7 mouse cellular contexts compared by ENCODE assay signal in genomic region chr14:55014591-55014990, GRCm38 (mm10). TPM values are rescaled to one million over a fixed set of nuclear protein-coding genes. Genes with fewer than 3 reads are reported as not detected.
DNase-seq lines count a peak whose midpoint lies in the region; ATAC-seq lines count a peak whose summit lies in the region.

No protein-coding gene starts in this region.

- WGBS in lung, embryonic 16.5 days = under 1% methylated on average over 27 of the region's 27 CpGs
- WGBS in embryonic facial prominence, embryonic 10.5 days = under 1% methylated on average over 27 of the region's 27 CpGs
- under 1% methylated on average over 27 of the region's 27 CpGs for whole genome bisulfite sequencing in hindbrain, embryonic 13.5 days
- under 1% methylated on average over 27 of the region's 27 CpGs for WGBS in liver, embryonic 15.5 days (ENCODE audit: insufficient replicate concordance)
- WGBS in stomach, embryonic 16.5 days = under 1% methylated on average over 27 of the region's 27 CpGs

- peaks cover 10% of the 10 kb centered on the region for H3K36me3 ChIP-seq in lung, embryonic 16.5 days (ENCODE audit: control insufficient read depth, insufficient read depth, low read length)
- H3K36me3 ChIP-seq in embryonic facial prominence, embryonic 10.5 days (replicated peaks) = peaks cover 27% of the 10 kb centered on the region
- peaks cover 18% of the 10 kb centered on the region for H3K36me3 ChIP-seq in hindbrain, embryonic 13.5 days
- peaks cover 18% of the 10 kb centered on the region for H3K36me3 ChIP-seq in liver, embryonic 15.5 days (replicated peaks)
- peaks cover 4% of the 10 kb centered on the region; the same call in 1 of the 2 replicates for H3K36me3 ChIP-seq in stomach, embryonic 16.5 days (ENCODE audit: control insufficient read depth, insufficient read depth, low read length)

- H3K9me3 ChIP-seq in lung, embryonic 16.5 days (ENCODE audit: control insufficient read depth, low read length) = no peaks in the 10 kb centered on the region
- no peaks in the 10 kb centered on the region for H3K9me3 ChIP-seq in embryonic facial prominence, embryonic 10.5 days
- no peaks in the 10 kb centered on the region for H3K9me3 ChIP-seq in hindbrain, embryonic 13.5 days
- no peaks in the 10 kb centered on the region for H3K9me3 ChIP-seq in liver, embryonic 15.5 days (replicated peaks)
- no peaks in the 10 kb centered on the region for H3K9me3 ChIP-seq in stomach, embryonic 16.5 days (replicated peaks; ENCODE audit: control insufficient read depth, low read length)

- DNase-seq in lung, adult 18-20 months = no peak
- DNase-seq in embryonic facial prominence, embryonic 10.5 days (ENCODE audit: low spot score) = no peak
- DNase-seq in cerebellum, adult 11-12 months = no peak

- peak overlapping the region; percentile 73 for H3K4me2 ChIP-seq in lung, embryonic 16.5 days (ENCODE audit: low read depth, low read length)
- H3K4me2 ChIP-seq in hindbrain, embryonic 13.5 days = peak overlapping the region; percentile 62
- peak overlapping the region; percentile 96 for H3K4me2 ChIP-seq in liver, embryonic 15.5 days
- peak overlapping the region; percentile 86 for H3K4me2 ChIP-seq in stomach, embryonic 16.5 days (ENCODE audit: low read depth, low read length)

- no peaks in the 10 kb centered on the region for H3K4me1 ChIP-seq in lung, embryonic 16.5 days (replicated peaks; ENCODE audit: control insufficient read depth, insufficient read depth, low read length)
- peaks cover 7% of the 10 kb centered on the region for H3K4me1 ChIP-seq in embryonic facial prominence, embryonic 10.5 days
- peaks cover 13% of the 10 kb centered on the region; the same call in 1 of the 2 replicates for H3K4me1 ChIP-seq in hindbrain, embryonic 13.5 days (replicated peaks)
- peaks cover 18% of the 10 kb centered on the region for H3K4me1 ChIP-seq in liver, embryonic 15.5 days (replicated peaks)
- no peaks in the 10 kb centered on the region for H3K4me1 ChIP-seq in stomach, embryonic 16.5 days (ENCODE audit: control insufficient read depth, insufficient read depth, low read length)

- H3K27ac ChIP-seq in lung, embryonic 16.5 days (ENCODE audit: low read length) = peak overlapping the region; percentile 84
- H3K27ac ChIP-seq in embryonic facial prominence, embryonic 10.5 days (replicated peaks) = peak overlapping the region; percentile 96
- H3K27ac ChIP-seq in hindbrain, embryonic 13.5 days = peak overlapping the region; percentile 93
- peak overlapping the region; percentile 86 for H3K27ac ChIP-seq in liver, embryonic 15.5 days (replicated peaks)
- peak overlapping the region; percentile 93 for H3K27ac ChIP-seq in stomach, embryonic 16.5 days (ENCODE audit: low read length)

- no peaks in the 10 kb centered on the region for H3K27me3 ChIP-seq in lung, embryonic 16.5 days (ENCODE audit: control insufficient read depth, insufficient read depth, low read depth, low read length)
- H3K27me3 ChIP-seq in embryonic facial prominence, embryonic 10.5 days (replicated peaks; ENCODE audit: low read depth, poor library complexity, severe bottlenecking) = no peaks in the 10 kb centered on the region
- no peaks in the 10 kb centered on the region for H3K27me3 ChIP-seq in hindbrain, embryonic 13.5 days
- H3K27me3 ChIP-seq in liver, embryonic 15.5 days = no peaks in the 10 kb centered on the region
- no peaks in the 10 kb centered on the region for H3K27me3 ChIP-seq in stomach, embryonic 16.5 days (ENCODE audit: control insufficient read depth, insufficient read depth, low read length)

- peak overlapping the region; percentile 48 for H3K4me3 ChIP-seq in lung, embryonic 16.5 days (ENCODE audit: low read length)
- H3K4me3 ChIP-seq in embryonic facial prominence, embryonic 10.5 days = peak overlapping the region; percentile 78
- H3K4me3 ChIP-seq in hindbrain, embryonic 13.5 days = peak overlapping the region; percentile 46
- H3K4me3 ChIP-seq in liver, embryonic 15.5 days (replicated peaks) = peak overlapping the region; percentile 73
- H3K4me3 ChIP-seq in stomach, embryonic 16.5 days (replicated peaks; ENCODE audit: low read length) = peak overlapping the region; percentile 57

- H3K9ac ChIP-seq in lung, embryonic 16.5 days (ENCODE audit: low read length) = peak overlapping the region; percentile 70
- peak overlapping the region; percentile 76 for H3K9ac ChIP-seq in hindbrain, embryonic 13.5 days
- peak overlapping the region; percentile 72 for H3K9ac ChIP-seq in liver, embryonic 15.5 days
- H3K9ac ChIP-seq in stomach, embryonic 16.5 days (ENCODE audit: low read length) = peak overlapping the region; percentile 81

- ATAC-seq in lung, embryonic 16.5 days (ENCODE audit: low read depth) = peak; percentile 53
- ATAC-seq in hindbrain, embryonic 13.5 days (ENCODE audit: low FRiP score) = no peak; the same call in none of the 2 replicates
- ATAC-seq in liver, embryonic 15.5 days (ENCODE audit: insufficient read depth) = peak; percentile 47
- peak; percentile 61 for ATAC-seq in stomach, embryonic 16.5 days (ENCODE audit: insufficient read depth, low FRiP score)

RNA-seq across cellular contexts. Expression of gene Ngdn, which starts 0.7 kb away (rescaled TPM):
- polyA plus RNA-seq in lung, embryonic 16.5 days (2015; fragmentation: Nextera tagmentation; extraction: Ambion mirVana) = 75.9 and 76.9 TPM in 2 replicates
- polyA plus RNA-seq in embryonic facial prominence, embryonic 10.5 days (2016; fragmentation: Nextera tagmentation; extraction: Ambion mirVana) = 91.1 and 94.2 TPM in 2 replicates
- 53.4 and 53.7 TPM in 2 replicates for polyA plus RNA-seq in hindbrain, embryonic 13.5 days (2015; fragmentation: Nextera tagmentation; extraction: Ambion mirVana)
- polyA plus RNA-seq in liver, embryonic 15.5 days (2015; fragmentation: Nextera tagmentation; extraction: Ambion mirVana) = 34.0 and 34.6 TPM in 2 replicates
- polyA plus RNA-seq in stomach, embryonic 16.5 days (2015; fragmentation: Nextera tagmentation; extraction: Ambion mirVana) = 74.7 and 74.9 TPM in 2 replicates

RNA-seq across cellular contexts. Expression of gene Myh7, which starts 20.2 kb away (rescaled TPM):
- polyA plus RNA-seq in lung, embryonic 16.5 days (2015; fragmentation: Nextera tagmentation; extraction: Ambion mirVana) = 37.3 and 42.7 TPM in 2 replicates
- 1.9 and 8.4 TPM in 2 replicates for polyA plus RNA-seq in embryonic facial prominence, embryonic 10.5 days (2016; fragmentation: Nextera tagmentation; extraction: Ambion mirVana)
- polyA plus RNA-seq in hindbrain, embryonic 13.5 days (2015; fragmentation: Nextera tagmentation; extraction: Ambion mirVana) = 8.2 and 9.2 TPM in 2 replicates
- 3.6 and 3.8 TPM in 2 replicates for polyA plus RNA-seq in liver, embryonic 15.5 days (2015; fragmentation: Nextera tagmentation; extraction: Ambion mirVana)
- 7.6 and 25.7 TPM in 2 replicates for polyA plus RNA-seq in stomach, embryonic 16.5 days (2015; fragmentation: Nextera tagmentation; extraction: Ambion mirVana)

RNA-seq across cellular contexts. Expression of gene Gm17428, which starts 37.9 kb away (rescaled TPM):
- polyA plus RNA-seq in lung, embryonic 16.5 days (2015; fragmentation: Nextera tagmentation; extraction: Ambion mirVana) = not detected in 2 replicates
- polyA plus RNA-seq in embryonic facial prominence, embryonic 10.5 days (2016; fragmentation: Nextera tagmentation; extraction: Ambion mirVana) = not detected in 2 replicates
- not detected in 2 replicates for polyA plus RNA-seq in hindbrain, embryonic 13.5 days (2015; fragmentation: Nextera tagmentation; extraction: Ambion mirVana)
- not detected in 2 replicates for polyA plus RNA-seq in liver, embryonic 15.5 days (2015; fragmentation: Nextera tagmentation; extraction: Ambion mirVana)
- not detected in 2 replicates for polyA plus RNA-seq in stomach, embryonic 16.5 days (2015; fragmentation: Nextera tagmentation; extraction: Ambion mirVana)

RNA-seq across cellular contexts. Expression of gene Myh6, which starts 47.9 kb away (rescaled TPM):
- polyA plus RNA-seq in lung, embryonic 16.5 days (2015; fragmentation: Nextera tagmentation; extraction: Ambion mirVana) = 111 and 179 TPM in 2 replicates
- polyA plus RNA-seq in embryonic facial prominence, embryonic 10.5 days (2016; fragmentation: Nextera tagmentation; extraction: Ambion mirVana) = 0.26 and 2.0 TPM in 2 replicates
- 1.2 and 3.0 TPM in 2 replicates for polyA plus RNA-seq in hindbrain, embryonic 13.5 days (2015; fragmentation: Nextera tagmentation; extraction: Ambion mirVana)
- polyA plus RNA-seq in liver, embryonic 15.5 days (2015; fragmentation: Nextera tagmentation; extraction: Ambion mirVana) = 0.68 and 0.69 TPM in 2 replicates
- 0.56 and 2.1 TPM in 2 replicates for polyA plus RNA-seq in stomach, embryonic 16.5 days (2015; fragmentation: Nextera tagmentation; extraction: Ambion mirVana)
